Mouse (Mus musculus) kidney, embryonic 14.5 days (tissue): Measurements from ENCODE around the gene Mbnl1. TPM values are rescaled to one million over a fixed set of nuclear protein-coding genes. Genes with fewer than 3 reads are reported as not detected.

Source experiments
- ATAC-seq: fragments of 200-750 bp; cut with Nextera tagmentation; 2 replicates; pipeline ENCODE4 v1.8.0; 2017; ENCODE audit warnings: moderate number of reproducible peaks, mild to moderate bottlenecking, moderate TSS enrichment, moderate library complexity; ENCODE audit not compliant: low FRiP score, low TSS enrichment
- H3K27ac ChIP-seq: fragments of 300-500 bp; sonication (generic); 2 replicates; pipeline ENCODE4 v1.5.1; 2014; ENCODE audit warnings: low read depth, mild to moderate bottlenecking, low read length, moderate library complexity, mixed read lengths
- H3K27me3 ChIP-seq: fragments of 300-500 bp; sonication (generic); 2 replicates; pipeline ENCODE4 v1.6.1; 2014; ENCODE audit warnings: mild to moderate bottlenecking, low read length; ENCODE audit not compliant: control insufficient read depth, insufficient read depth
- H3K36me3 ChIP-seq: fragments of 300-500 bp; sonication (generic); 2 replicates; pipeline ENCODE4 v1.6.1; 2014; ENCODE audit warnings: low read length, mixed read lengths; ENCODE audit not compliant: control insufficient read depth, insufficient read depth
- H3K4me1 ChIP-seq: fragments of 300-500 bp; sonication (generic); 2 replicates; pipeline ENCODE4 v1.6.1; 2014; ENCODE audit warnings: low read length, mixed read lengths; ENCODE audit not compliant: control insufficient read depth, insufficient read depth
- H3K4me2 ChIP-seq: fragments of 300-500 bp; sonication (generic); replicated peaks from 2 replicates; pipeline ENCODE4 v1.6.1; 2014; ENCODE audit warnings: low read depth, mild to moderate bottlenecking, low read length
- H3K4me3 ChIP-seq: fragments of 300-500 bp; sonication (generic); 2 replicates; pipeline ENCODE4 v1.5.1; 2014; ENCODE audit warnings: mild to moderate bottlenecking, low read length
- H3K9ac ChIP-seq: fragments of 300-500 bp; sonication (generic); 2 replicates; pipeline ENCODE4 v1.6.1; 2014; ENCODE audit warnings: low read depth, mild to moderate bottlenecking, low read length, moderate library complexity
- H3K9me3 ChIP-seq: fragments of 300-500 bp; sonication (generic); 2 replicates; pipeline ENCODE4 v1.6.1; 2016; ENCODE audit warnings: low read length; ENCODE audit not compliant: control insufficient read depth
- whole genome bisulfite sequencing: fragments of 180-500 bp; shearing (Covaris S2); extraction: QIAGEN DNeasy Blood & Tissue Kit; methylation state at CpG from one replicate; pipeline ENCODE4 v1.1.7; 2014; 5-methylcytosine and 5-hydroxymethylcytosine counted together
- polyA plus RNA-seq: library from polyadenylated mRNA; unstranded; fragments of >200 nt; fragmentation: Nextera tagmentation; extraction: Ambion mirVana; gene quantifications from 2 replicates; pipeline ENCODE4 v1.2.1, GENCODE M21; 2014

The Mbnl1 gene
- polyA plus RNA-seq, 1 experiment from 2014 or later, result 117 TPM

DNA sequence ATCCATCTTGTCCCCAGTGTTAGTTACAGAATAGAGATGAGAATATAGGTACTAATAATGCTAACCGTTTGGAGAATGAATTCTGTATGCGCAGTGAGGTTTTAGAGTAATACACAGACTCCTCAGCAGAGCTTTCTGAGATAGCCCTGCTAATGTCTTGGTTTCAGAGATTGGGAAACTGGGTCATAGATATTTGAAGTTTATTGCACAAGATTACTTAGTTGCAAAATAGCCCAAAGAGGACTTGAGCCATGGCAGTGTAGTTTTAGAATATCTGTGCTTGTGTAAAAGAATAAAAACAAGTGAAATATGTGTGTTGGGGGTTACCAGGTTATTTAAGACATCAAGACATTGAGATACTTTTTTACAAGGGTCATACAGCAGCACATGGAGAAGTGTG lies 35.3 kb downstream of the Mbnl1 start:
- Histone ChIP-seq H3K9me3 (no peaks in the 10 kb centered on the region), H3K36me3 (no peaks in the 10 kb centered on the region), H3K4me2 (no peak overlapping the region), H3K4me3 (no peak overlapping the region), H3K9ac (no peak overlapping the region), H3K27ac (no peak overlapping the region), H3K27me3 (no peaks in the 10 kb centered on the region), H3K4me1 (peaks cover 18% of the 10 kb centered on the region)
- ATAC-seq, result no peak
- 97% methylated on average over 2 of the region's 2 CpGs for WGBS

DNA sequence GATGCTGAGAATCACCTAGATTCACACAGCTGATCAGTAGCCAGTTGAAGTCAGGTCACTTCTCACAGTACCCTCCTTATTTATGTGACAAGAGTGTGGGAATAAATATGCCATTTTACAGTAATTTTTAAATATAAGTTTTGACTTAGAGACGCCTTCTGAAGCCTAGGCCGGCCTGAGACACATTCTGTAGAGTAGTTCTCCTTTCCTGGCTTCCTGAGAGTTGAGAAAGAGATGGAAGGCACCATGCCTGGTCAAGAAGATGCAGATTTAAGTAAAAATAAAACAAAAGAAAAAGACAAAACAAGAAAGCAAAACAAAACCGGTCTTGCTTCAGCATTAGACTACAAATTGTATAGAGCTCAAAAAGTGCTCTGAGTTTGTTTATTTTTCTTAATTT lies 38.6 kb downstream of the Mbnl1 start:
- ATAC-seq, result no peak
- WGBS, result 90% methylated on average over 3 of the region's 3 CpGs

DNA sequence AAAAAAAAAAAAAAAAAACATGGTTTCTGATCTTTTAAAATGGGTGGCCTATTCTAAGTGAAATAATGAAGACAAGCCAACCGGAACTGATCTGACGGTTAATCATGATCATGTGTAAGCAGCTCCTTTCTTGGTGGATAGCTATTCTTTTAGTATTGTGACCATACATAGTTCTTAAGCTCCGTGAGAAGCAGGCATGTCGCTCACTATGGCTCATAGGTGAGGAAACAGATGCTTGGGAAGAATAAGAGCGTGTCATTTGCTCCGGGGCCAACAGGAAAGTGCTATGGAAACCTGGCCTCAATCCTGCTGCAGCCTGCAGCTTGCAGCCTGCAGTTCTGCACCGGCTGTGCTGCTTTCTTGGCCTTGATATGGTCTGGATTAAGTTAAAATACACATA lies 40.7 kb downstream of the Mbnl1 start:
- Histone ChIP-seq H3K4me1 (peaks cover 9% of the 10 kb centered on the region; the same call in 1 of the 2 replicates), H3K36me3 (no peaks in the 10 kb centered on the region), H3K9me3 (no peaks in the 10 kb centered on the region), H3K27ac (no peak overlapping the region), H3K4me2 (no peak overlapping the region), H3K9ac (no peak overlapping the region), H3K27me3 (no peaks in the 10 kb centered on the region), H3K4me3 (no peak overlapping the region)
- ATAC-seq, result no peak
- WGBS, result 74% methylated on average over 7 of the region's 7 CpGs

More for the DNA sequence above, 38.6 kb downstream of the Mbnl1 start:
- H3K27ac ChIP-seq, result no peak overlapping the region
- no peaks in the 10 kb centered on the region for H3K27me3 ChIP-seq
- no peak overlapping the region for H3K4me3 ChIP-seq
- 0 out of 2 replicates have a peak, but pooled peaks cover 2% of the 10 kb centered on the region for H3K4me1 ChIP-seq
- no peak overlapping the region for H3K9ac ChIP-seq
- no peaks in the 10 kb centered on the region for H3K9me3 ChIP-seq
- H3K36me3 ChIP-seq, result no peaks in the 10 kb centered on the region
- H3K4me2 ChIP-seq, result no peak overlapping the region

DNA sequence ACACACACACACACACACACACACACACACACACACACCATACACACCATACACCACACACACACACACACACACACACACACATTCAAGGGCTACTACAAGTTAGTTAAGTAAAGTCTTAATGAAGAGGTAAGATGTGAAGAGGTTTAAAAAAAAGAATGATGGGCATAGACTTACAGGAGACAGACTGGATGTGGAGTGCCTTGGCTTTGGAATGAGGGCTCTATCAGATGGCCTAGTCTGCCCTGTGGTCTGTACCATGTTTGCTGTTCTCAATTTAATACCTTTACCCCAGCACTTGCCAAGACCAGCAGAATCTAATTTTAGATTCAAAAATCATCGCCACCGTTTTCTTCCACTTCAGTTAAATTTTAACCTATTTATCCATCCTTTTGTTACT lies 41.1 kb downstream of the Mbnl1 start:
- H3K27me3 ChIP-seq, result no peaks in the 10 kb centered on the region
- H3K9ac ChIP-seq, result no peak overlapping the region
- H3K4me1 ChIP-seq, result peaks cover 12% of the 10 kb centered on the region; the same call in 1 of the 2 replicates
- no peaks in the 10 kb centered on the region for H3K9me3 ChIP-seq
- no peak overlapping the region for H3K4me2 ChIP-seq
- WGBS, result 83% methylated on average over 2 of the region's 2 CpGs
- H3K36me3 ChIP-seq, result no peaks in the 10 kb centered on the region
- H3K27ac ChIP-seq, result no peak overlapping the region
- no peak overlapping the region for H3K4me3 ChIP-seq
- ATAC-seq, result no peak

DNA sequence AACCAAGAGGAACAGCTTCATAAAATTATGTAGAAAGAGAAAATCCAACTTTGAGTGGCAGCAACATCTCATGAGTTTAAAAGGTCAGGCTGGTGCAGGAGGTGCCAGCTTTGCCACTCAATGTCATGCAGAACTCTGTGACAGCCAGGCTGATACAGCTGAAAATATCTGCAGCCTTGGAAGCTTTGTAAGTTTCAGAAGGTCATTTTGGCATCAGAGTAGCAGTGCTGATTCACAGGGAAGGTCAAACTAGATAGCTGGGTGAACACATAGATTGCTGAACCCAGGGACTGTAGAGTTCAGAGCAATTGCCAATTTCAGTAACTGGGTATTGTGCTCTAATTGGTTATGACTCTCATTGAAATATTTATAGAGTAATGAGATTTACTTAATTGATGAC lies 42.8 kb downstream of the Mbnl1 start:
- no peak overlapping the region for H3K27ac ChIP-seq
- no peak overlapping the region for H3K9ac ChIP-seq
- no peak for ATAC-seq
- H3K4me1 ChIP-seq, result peaks cover 13% of the 10 kb centered on the region; the same call in 1 of the 2 replicates
- no peaks in the 10 kb centered on the region for H3K9me3 ChIP-seq
- H3K36me3 ChIP-seq, result no peaks in the 10 kb centered on the region
- H3K4me3 ChIP-seq, result no peak overlapping the region
- no peak overlapping the region for H3K4me2 ChIP-seq
- H3K27me3 ChIP-seq, result no peaks in the 10 kb centered on the region

DNA sequence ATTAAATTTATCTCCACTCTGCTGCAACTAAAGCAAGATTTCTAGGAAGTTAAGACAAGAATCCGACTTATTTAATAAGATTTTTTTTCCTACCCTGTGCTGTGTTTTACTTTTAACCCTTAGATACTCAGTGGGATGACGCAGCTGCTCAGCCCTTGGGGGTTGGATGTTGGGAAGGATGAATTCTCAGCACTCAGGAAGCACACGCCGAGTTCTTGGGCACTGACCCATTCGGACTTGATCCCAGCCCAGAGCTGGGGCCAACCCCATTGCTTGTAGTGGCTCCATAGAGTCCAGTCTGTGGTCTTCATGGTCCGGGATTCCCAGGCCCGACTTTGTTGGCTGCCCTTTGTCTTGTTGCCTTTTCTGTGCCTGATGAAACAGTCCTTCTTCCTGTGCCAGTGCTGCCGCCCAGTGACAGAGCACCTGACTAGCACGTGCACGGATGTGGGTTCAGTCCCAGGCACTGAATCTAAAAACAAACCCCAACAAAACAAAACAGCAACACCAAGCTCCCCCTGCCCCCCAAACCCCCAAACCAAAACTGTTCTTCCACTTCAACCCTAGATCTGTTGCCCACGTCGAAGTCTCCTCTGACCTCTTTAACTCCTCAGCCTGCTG lies 43.5 kb downstream of the Mbnl1 start:
- peak; percentile 44 for ATAC-seq

DNA sequence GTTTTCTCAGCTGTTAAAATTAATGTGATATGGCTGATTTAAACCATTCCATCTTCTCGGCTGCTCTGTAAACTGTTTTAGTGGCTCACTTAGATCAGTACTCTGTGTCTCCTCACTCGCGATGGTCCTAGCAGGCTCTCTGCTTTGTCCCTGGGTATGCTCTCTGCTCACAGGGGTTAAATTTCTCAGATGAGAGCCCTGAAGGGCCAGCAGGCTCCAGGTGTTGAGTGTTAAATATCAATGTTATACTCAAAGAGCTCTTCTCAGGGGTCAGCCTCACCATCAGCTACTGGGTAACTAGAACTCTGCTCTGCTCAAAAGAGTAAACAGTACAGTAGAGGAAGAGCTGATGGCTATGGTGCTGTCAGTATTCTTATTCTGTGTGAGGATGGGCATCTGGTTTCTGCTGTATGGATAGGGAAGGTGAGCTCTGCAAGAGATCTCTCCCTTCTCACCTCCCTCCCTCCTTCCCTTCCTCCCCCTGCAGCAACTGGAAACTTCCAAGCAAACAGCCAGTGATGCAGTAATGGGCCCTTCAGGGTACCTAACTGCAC lies 44.7 kb downstream of the Mbnl1 start:
- Histone ChIP-seq H3K4me1 (peaks cover 13% of the 10 kb centered on the region; the same call in 1 of the 2 replicates), H3K36me3 (no peaks in the 10 kb centered on the region), H3K9me3 (no peaks in the 10 kb centered on the region), H3K27me3 (no peaks in the 10 kb centered on the region), H3K9ac (no peak overlapping the region), H3K4me2 (no peak overlapping the region), H3K27ac (no peak overlapping the region), H3K4me3 (no peak overlapping the region)
- WGBS, result 43% methylated on average over 3 of the region's 3 CpGs
- ATAC-seq, result peak; percentile 76; the same call in 1 of the 2 replicates

More for the DNA sequence above, 43.5 kb downstream of the Mbnl1 start:
- 44% methylated on average over 12 of the region's 12 CpGs for WGBS
- no peaks in the 10 kb centered on the region for H3K9me3 ChIP-seq
- H3K4me2 ChIP-seq, result no peak overlapping the region
- H3K9ac ChIP-seq, result no peak overlapping the region
- no peak overlapping the region for H3K4me3 ChIP-seq
- H3K36me3 ChIP-seq, result no peaks in the 10 kb centered on the region
- H3K27ac ChIP-seq, result no peak overlapping the region
- no peaks in the 10 kb centered on the region for H3K27me3 ChIP-seq
- peaks cover 13% of the 10 kb centered on the region; the same call in 1 of the 2 replicates for H3K4me1 ChIP-seq

DNA sequence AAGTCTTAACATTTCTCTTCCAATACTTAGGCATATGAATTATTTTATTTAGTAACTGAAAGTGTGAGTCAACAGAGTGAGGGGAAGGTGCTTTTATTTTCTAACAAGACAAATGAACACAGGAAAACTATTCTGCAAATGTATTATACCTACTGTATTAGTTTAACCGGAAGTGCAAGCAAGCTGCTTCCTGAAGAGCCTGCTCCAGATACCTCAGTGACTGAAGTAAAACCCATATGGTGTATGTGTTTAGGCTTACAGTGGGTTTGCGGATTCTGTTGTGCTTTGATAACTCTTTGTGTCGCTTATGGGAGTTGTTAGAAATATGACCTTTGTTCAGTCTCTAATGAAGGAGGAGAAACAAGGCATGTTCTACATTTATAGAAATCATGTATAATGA lies 46.7 kb downstream of the Mbnl1 start:
- H3K27me3 ChIP-seq, result no peaks in the 10 kb centered on the region
- H3K4me3 ChIP-seq, result no peak overlapping the region
- no peak for ATAC-seq
- H3K4me2 ChIP-seq, result no peak overlapping the region
- no peak overlapping the region for H3K27ac ChIP-seq
- no peaks in the 10 kb centered on the region for H3K9me3 ChIP-seq
- no peaks in the 10 kb centered on the region for H3K36me3 ChIP-seq
- H3K9ac ChIP-seq, result no peak overlapping the region
- H3K4me1 ChIP-seq, result peaks cover 11% of the 10 kb centered on the region; the same call in 1 of the 2 replicates
- 68% methylated on average over 3 of the region's 3 CpGs for WGBS

DNA sequence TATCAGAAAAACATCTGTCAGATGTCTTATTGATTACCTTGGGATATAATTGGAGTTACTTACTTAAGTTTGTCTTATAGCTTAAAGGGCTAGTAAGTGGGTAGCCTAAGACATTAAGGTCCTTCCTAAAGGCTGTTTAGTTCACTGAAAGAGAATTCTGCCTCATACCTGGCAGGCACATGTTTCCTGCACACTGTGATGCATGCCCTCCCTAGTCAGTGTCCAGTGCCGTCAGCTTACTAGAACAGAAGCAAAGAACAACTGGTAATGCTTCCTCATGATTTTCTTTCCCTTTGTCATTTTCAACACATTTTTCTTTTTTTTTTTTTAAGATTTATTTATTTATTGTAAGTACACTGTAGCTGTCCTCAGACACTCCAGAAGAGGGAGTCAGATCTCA lies 51.5 kb downstream of the Mbnl1 start:
- no peak overlapping the region for H3K4me2 ChIP-seq
- ATAC-seq, result no peak
- peaks cover 13% of the 10 kb centered on the region for H3K4me1 ChIP-seq
- no peak overlapping the region for H3K4me3 ChIP-seq
- H3K27ac ChIP-seq, result no peak overlapping the region
- H3K36me3 ChIP-seq, result no peaks in the 10 kb centered on the region
- H3K9me3 ChIP-seq, result no peaks in the 10 kb centered on the region
- 80% methylated on average over 1 of the region's 1 CpGs for WGBS
- no peaks in the 10 kb centered on the region for H3K27me3 ChIP-seq
- no peak overlapping the region for H3K9ac ChIP-seq
